Mouse (Mus musculus) brain, embryonic 14.5 days (tissue): ENCODE measurements around the gene Smg1.

Experiments
- CTCF ChIP-seq: fragments of 200-500 bp; IDR thresholded peaks from 2 replicates; pipeline ENCODE4 v1.5.1; 2012; ENCODE audit warnings: inconsistent platforms, mild to moderate bottlenecking, moderate library complexity, borderline replicate concordance; ENCODE audit not compliant: insufficient read depth, insufficient read length; ENCODE audit errors: extremely low read depth
- POLR2A ChIP-seq: fragments of 200-500 bp; IDR thresholded peaks from 2 replicates; pipeline ENCODE4 v1.6.1; 2012; ENCODE audit warnings: mild to moderate bottlenecking, inconsistent platforms, borderline replicate concordance; ENCODE audit not compliant: poor library complexity, insufficient read depth, insufficient read length, severe bottlenecking; ENCODE audit errors: extremely low read depth

GRCm38 (mm10) chr7:118126219-118126875, 117.1 kb downstream of the Smg1 start:
- no peak for TF ChIP-seq CTCF
- no peak for TF ChIP-seq POLR2A
